Mouse (Mus musculus): Measurements from ENCODE around the gene Traip.

Gene Traip

DNA sequence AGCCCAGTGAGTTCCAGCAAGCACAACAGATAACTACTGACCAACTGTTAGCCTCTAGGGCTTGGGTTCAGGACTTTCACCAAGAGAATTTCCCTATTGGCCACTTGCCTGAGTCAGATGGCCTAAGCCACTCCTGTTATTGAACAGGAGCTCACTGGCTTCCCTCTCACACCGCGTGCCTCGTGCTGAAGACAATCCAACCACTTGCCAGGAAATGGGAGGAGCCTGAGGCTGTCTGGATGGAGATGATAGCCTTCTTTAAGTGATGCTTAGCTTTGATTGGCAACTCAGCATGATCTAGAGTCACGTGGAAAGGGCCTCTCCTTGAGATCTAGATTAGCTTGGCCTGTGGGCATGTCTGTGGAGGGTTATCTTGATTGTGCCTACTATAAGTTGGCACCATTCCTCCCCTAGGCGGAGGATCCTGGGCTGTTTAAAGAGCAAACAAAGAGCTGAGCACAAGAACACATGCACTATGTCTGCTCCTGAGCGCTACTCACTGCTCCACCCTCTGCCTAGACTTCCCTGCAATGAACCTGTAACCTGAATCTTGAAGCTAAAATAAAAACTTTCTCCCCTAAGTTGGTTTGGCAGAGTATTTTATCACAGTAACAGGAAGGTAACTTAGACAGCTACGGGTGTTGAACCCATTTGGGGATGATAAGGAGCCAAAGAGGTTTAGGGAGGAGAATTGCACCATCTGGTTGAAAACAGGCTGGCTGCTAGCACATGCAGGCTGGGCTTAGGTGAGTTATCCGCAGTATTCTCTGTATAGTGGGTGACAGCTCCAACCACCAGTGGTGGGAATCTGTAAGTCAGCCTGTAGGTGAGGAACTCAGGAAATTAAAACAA lies 22.0 kb downstream of the Traip start:
- DNase-seq (ENCODE audit: low spot score) = no peak

DNA sequence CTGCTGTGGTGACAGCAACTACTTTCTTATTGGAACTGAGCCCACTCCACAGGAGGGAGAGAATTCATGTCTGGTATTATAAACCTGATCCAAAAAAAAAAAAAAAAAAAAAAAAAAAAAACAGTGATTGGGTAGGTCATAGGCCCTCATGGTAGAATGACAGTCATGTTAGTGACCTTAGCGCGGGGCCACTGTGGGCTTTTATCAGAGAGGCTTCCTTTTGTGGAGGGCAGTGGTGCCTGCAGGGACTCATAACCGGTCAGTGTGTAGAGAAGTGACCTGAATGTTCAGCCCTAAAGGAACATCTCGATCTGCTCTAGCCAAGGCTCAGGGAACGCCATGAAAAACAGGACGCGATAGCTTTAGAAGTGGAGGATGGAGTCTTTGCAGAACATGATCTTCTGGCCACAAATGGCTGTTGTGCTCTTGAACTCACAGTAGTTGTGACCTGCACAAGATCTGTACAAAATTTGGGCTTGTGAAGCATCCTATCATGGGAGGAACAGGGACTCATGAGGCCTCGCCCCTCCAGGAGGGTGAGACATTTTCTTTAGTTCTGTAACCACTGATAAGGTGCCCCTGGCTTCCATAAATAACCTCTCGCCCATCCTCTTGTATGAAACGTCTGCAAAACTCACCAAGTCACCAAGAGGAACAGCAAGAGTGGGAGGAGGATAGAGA lies 24.7 kb downstream of the Traip start:
- no peak for DNase-seq (ENCODE audit: low spot score)

DNA sequence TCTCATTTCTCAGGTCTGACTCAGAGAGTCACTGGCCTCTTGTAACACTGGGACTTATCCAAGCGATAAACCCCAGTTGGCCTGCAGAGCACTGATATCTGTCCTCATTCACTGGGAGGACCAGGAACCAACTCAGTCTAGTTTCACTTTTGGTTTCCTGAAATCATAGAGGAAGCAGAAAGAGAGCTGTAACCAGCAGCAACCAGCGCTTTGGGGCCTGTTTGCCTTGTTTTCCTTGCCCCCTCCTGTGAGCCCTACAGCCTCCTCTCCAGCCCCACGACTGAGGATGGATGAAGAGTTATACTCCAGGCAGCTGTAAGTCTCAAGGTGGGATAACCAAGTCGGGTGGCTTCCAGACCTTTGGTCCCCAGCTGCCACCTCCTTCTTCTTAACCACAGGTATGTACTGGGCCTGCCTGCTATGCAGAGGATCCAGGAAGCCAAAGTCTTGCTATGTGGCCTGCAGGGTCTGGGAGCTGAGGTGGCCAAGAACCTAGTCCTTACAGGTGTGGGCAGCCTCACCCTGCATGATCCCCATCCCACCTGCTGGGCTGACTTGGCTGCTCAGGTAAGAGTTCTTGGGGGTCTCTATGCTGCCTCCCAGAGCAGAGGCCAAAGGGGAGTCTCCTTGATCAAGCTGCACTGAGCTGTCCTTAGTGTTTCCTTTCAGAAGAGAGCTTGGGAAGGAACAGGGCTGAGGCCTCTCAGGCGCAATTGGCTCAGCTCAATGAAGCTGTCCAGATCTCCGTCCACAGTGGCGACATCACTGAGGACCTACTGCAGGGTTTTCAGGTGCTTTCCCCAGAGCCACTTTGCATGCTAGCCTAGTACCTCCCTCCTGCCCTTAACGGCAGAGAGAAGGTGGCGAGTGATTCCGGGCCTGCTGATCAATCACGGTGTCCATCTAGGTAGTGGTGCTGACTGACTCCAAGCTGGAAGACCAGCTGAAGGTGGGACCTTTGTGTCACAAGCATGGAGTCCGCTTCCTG lies 25.8 kb downstream of the Traip start, which contains the start of gene Uba7:
TSS of gene Uba7 (plus strand) at position 107 of the 988 bp plus-strand sequence.
- DNase-seq (ENCODE audit: low spot score) = peak; percentile 18

DNA sequence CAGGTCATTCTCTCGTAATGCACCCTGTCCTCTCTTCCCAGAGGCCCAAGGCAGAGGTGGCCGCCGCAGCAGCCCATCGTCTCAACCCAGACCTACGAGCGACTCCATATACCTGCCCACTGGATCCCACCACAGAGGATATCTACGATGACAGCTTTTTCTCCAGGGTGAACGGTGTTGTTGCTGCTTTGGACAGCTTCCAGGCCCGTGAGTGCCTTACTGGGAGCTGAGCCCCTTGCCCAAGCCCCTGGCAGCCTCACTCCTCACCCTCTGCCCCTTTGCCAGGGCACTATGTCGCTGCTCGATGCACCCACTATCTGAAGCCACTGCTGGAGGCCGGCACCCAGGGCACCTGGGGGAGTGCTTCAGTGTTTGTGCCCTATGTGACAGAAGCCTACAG lies 28.9 kb downstream of the Traip start:
- no peak for DNase-seq (ENCODE audit: low spot score)

- peak; percentile 81 for DNase-seq (ENCODE audit: low spot score)
Measured at GRCm38 (mm10) chr9:107981684-107982605, 32.0 kb downstream of the Traip start.

- peak; percentile 79 for DNase-seq (ENCODE audit: low spot score)
Measured at GRCm38 (mm10) chr9:107982681-107983346, 32.9 kb downstream of the Traip start, which contains the start of gene Gm20661. Gene Gm20661 (plus strand): TSS chr9:107983058.

DNA sequence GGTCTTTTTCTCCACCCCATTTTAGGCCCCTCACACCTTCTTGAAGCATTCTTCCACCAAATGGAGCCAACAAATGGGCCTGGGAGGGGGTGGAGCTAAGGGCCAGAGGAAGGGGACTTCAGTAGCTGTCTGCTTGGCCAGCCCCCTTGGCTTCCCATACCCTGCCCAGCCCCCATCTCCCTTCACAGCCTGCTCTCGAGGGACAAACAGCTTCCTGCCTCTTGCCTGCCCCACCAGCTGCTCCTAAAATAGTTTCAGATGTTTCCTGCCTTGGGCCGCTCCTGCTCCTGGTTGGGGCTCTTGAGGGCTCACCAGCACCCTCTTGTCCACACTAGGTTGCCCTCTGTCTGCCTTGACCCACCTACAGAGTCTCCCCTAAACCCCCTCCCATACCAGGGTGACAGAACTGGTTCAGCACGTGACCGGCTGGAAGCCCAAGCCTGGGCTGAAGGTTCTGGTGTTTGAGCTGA lies 33.5 kb downstream of the Traip start:
- DNase-seq (ENCODE audit: low spot score) = peak; percentile 85

GRCm38 (mm10) chr9:107984052-107984753 lies 34.3 kb downstream of the Traip start:
- DNase-seq (ENCODE audit: low spot score) = peak; percentile 16

DNA sequence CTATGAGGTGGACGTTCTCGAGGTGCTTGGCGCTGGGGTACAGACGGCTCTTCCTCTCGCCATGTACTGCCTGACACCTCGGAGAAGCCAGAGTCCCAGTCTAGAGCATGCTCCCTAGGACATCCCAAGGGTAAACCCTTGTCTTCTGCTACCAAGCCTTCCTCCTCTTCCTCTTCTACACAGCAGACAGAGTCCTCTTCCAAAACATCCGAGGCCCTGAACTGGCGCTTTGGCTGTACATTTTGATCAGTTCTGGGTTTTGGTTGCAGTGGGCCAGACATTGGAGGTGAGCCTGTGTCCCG lies 34.8 kb downstream of the Traip start:
- no peak for DNase-seq (ENCODE audit: low spot score)

GRCm38 (mm10) chr9:107985131-107986119 lies 35.5 kb downstream of the Traip start, which contains the start of gene Inka1:
Gene Inka1 (minus strand): TSS chr9:107985879.
- peak; percentile 88 for DNase-seq (ENCODE audit: low spot score)

GRCm38 (mm10) chr9:107986376-107986775 lies 36.4 kb downstream of the Traip start:
- DNase-seq (ENCODE audit: low spot score) = peak; percentile 95

DNA sequence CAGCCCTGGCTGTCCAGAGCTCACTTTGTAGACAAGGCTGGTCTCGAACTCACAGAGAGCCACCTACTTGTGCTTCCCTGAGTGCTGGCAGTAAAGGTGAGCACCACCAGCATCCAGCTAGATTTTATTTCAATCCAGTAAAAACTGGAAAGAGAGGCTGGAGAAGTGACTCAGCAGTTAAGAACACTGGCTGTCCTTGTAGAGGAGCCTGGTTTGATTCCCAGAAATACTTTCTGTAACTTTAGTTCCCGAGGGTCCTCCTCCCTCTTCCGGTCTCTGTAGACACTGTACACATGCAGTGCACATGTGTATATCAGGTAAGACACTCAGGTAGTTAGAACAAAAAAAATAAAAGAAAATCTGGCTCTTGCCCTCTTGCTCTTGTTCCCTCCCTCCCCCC lies 38.0 kb downstream of the Traip start:
- no peak for DNase-seq (ENCODE audit: low spot score)

DNA sequence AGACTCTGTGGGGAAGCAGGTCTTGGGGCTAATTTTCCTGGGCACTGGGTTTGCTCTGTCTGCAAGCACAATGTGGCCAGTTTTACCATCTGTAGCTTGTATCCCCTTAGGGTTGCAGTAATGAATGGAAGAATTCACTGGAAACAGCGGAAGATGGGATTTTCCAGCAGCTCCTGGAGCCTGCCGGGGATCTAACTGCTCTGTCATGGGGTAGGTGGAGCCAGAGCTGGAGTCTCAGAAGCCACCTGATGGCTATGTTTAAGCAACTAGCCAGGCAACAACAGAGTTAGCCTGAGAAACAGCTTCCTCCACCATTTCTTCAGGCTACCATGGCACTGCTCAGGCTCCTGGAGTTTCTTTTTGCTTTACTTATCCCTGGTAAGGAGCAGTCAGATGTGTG lies 42.3 kb downstream of the Traip start, which contains the start of gene Cdhr4:
TSS of gene Cdhr4 (plus strand) at position 301 of the 400 bp plus-strand sequence.
- no peak for DNase-seq (ENCODE audit: low spot score)

DNA sequence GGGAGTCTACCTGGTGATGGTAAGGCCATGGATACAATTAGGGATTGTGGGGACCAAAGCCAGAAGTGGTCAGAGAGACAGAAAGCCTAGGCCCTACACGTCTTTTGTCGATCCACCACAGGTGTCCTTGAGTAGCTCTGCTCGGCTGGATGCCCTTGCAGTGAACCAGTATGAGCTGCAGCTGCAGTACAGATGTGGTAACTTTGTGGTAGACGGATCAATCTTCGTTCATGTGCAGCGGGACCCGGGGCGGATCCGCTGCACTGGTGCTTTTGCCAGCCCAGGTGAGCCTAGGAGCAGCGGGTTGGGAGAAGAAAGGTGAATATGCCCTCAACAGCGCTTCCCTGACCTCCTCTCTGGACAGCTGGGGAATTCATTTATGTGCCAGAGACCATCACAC lies 43.1 kb downstream of the Traip start:
- DNase-seq (ENCODE audit: low spot score) = no peak

DNA sequence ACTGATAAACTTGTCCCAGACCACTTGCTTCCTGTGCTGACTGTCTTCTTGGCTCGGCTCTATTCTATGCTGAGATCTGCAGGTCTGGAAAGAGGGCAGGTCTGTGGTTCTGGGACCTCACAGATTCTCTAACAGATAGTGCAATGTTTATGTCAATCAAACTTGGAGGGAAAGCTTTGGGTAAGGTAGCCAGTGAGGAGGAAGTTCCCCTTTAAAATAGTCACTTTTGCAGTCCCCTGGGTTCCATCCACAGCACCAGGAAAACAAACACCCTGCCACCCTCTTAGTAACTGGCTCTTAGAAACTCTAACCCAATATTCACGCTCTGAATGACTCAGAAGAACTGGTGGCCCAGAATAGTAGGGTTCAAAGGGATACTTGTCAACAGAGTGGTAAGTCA lies 44.5 kb downstream of the Traip start:
- DNase-seq (ENCODE audit: low spot score) = no peak

- DNase-seq (ENCODE audit: low spot score) = no peak
Measured at GRCm38 (mm10) chr9:107995513-107995912, 45.6 kb downstream of the Traip start.

DNA sequence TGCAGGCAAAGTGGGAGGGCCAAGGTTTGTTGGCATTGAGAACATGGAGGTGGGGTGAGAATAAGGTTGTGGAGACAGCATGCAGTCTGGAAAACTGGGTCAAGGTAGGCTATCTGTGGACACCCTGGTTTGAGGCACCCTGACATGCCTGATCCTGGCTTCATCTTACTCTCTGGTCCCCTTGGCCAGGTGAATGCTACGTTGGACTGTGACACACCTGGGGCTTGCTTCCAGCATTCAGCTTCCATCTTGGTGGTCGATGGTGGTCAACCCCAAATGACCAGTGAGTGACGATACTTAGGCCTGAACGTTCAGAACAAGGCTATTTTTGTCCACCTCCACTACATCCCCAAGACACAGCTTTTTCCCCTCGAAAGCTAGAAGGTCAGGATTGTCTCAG lies 46.1 kb downstream of the Traip start, which contains the start of gene Gm20662:
TSS of gene Gm20662 (plus strand) at position 301 of the 400 bp plus-strand sequence.
- DNase-seq (ENCODE audit: low spot score) = no peak

All from embryo, embryonic 10 days (tissue).